Mouse (Mus musculus) cerebellum, adult 11 months (tissue): Measurements from ENCODE around the gene Kcnh5.

Experiments used
- DNase-seq: peaks from one replicate; pipeline ENCODE4 v3.0.0; 2022

The Kcnh5 gene

GRCm38 (mm10) chr12:75176691-75177645 is at the start of gene Kcnh5:
TSS of gene Kcnh5 (minus strand) at chr12:75177332.
- peak; percentile 13 for DNase-seq

GRCm38 (mm10) chr12:75223966-75224365 is 46.8 kb upstream of the Kcnh5 start:
- no peak for DNase-seq

- no peak for DNase-seq
Observed at GRCm38 (mm10) chr12:75189413-75189812, 12.3 kb upstream of the Kcnh5 start.

- DNase-seq, result no peak
Observed at GRCm38 (mm10) chr12:75182646-75183045, 5.5 kb upstream of the Kcnh5 start.

GRCm38 (mm10) chr12:75179491-75179890 is 2.4 kb upstream of the Kcnh5 start:
- DNase-seq, result no peak

GRCm38 (mm10) chr12:75177646-75178030 is 506 bp upstream of the Kcnh5 start:
- DNase-seq, result no peak

- no peak for DNase-seq
Observed at GRCm38 (mm10) chr12:75175931-75176565, 1.1 kb downstream of the Kcnh5 start.

- no peak for DNase-seq
Observed at GRCm38 (mm10) chr12:75170970-75171369, 6.2 kb downstream of the Kcnh5 start.

GRCm38 (mm10) chr12:75153076-75153568 is 24.0 kb downstream of the Kcnh5 start:
- DNase-seq, result no peak

GRCm38 (mm10) chr12:75139792-75140191 is 37.3 kb downstream of the Kcnh5 start:
- no peak for DNase-seq

- DNase-seq, result no peak
Observed at GRCm38 (mm10) chr12:75091921-75092320, 85.2 kb downstream of the Kcnh5 start.

GRCm38 (mm10) chr12:75090957-75091356 is 86.2 kb downstream of the Kcnh5 start:
- DNase-seq, result no peak

- DNase-seq, result no peak
Observed at GRCm38 (mm10) chr12:75077175-75077574, 100.0 kb downstream of the Kcnh5 start.

- no peak for DNase-seq
Observed at GRCm38 (mm10) chr12:75071043-75071442, 106.1 kb downstream of the Kcnh5 start.

GRCm38 (mm10) chr12:75062571-75062970 is 114.6 kb downstream of the Kcnh5 start:
- no peak for DNase-seq

GRCm38 (mm10) chr12:75061731-75062130 is 115.4 kb downstream of the Kcnh5 start:
- no peak for DNase-seq

- DNase-seq, result no peak
Observed at GRCm38 (mm10) chr12:75053731-75054130, 123.4 kb downstream of the Kcnh5 start.

- DNase-seq, result no peak
Observed at GRCm38 (mm10) chr12:75036694-75037093, 140.4 kb downstream of the Kcnh5 start.

GRCm38 (mm10) chr12:75031970-75032864 is 144.9 kb downstream of the Kcnh5 start:
- DNase-seq, result no peak

- DNase-seq, result no peak
Observed at GRCm38 (mm10) chr12:74971187-74971586, 205.9 kb downstream of the Kcnh5 start.

GRCm38 (mm10) chr12:74969420-74969819 is 207.7 kb downstream of the Kcnh5 start:
- no peak for DNase-seq

GRCm38 (mm10) chr12:74966266-74966665 is 210.9 kb downstream of the Kcnh5 start:
- DNase-seq, result no peak

GRCm38 (mm10) chr12:74952661-74953060 is 224.5 kb downstream of the Kcnh5 start:
- no peak for DNase-seq
